Mouse (Mus musculus): ENCODE measurements around the gene Nfib. TPM values are rescaled to one million over a fixed set of nuclear protein-coding genes. Genes with fewer than 3 reads are reported as not detected.

Gene Nfib
- total and polyA plus RNA-seq, 3 experiments, result 0.04 to 0.11 (median 0.09) TPM

DNA sequence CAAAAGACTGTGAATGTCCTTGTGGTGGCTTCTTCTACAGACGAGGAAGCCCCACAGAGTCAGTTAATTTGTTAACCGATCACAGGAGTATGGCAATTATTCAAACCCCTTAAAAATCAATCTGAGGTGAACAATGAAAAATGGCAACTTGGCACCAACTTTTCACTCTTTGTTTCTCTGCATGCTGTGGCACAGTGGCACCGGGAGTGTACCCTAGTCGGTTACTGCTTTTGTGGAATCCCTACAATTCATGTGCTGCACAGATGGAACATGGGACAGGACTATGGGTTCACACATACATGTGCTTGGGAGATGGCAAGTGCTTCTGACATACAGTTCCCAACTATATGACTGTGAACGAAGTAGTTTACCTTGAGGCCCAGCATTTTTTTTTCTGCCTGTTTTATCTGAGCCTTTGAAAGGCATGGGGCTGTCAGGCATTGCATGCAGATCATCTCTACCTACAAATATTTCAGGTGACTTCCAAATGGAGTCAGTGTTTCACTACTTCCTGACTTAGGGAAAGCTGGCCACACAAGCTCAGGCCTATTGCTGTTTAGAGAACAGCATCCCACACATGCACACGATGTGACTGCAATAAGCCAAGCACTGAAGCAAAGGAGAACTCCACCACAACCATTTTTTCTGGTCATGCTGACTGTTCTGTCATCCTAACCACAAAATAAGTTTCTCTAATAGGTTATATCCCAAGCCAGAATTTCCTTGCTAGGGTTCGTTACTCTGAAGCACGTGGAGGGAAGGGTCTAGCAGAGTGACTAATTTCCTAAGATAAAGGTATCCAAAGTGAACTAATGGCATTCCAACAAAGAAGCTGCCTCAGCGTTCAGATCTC lies 205.6 kb downstream of the Nfib start:
- Histone ChIP-seq H3K4me2 (ENCODE audit: insufficient read depth, low read depth, poor library complexity, severe bottlenecking) (no peak overlapping the region), H3K9ac (ENCODE audit: insufficient read depth, low read depth) (no peak overlapping the region), H3K27ac (ENCODE audit: insufficient read depth, low read depth) (no peak overlapping the region), H3K4me3 (replicated peaks in 1 of 3; ENCODE audit: low read depth in 2 of 3, low read length in 2 of 3, poor library complexity in 1 of 3) (no peak overlapping the region), H3K27me3 (replicated peaks) (no peaks in the 10 kb centered on the region), H3K9me3 (replicated peaks; ENCODE audit: low read length) (peaks cover 7% of the 10 kb centered on the region), H3K4me1 (ENCODE audit: control insufficient read depth in 1 of 2, insufficient read depth in 2 of 2) (no peaks in the 10 kb centered on the region), H3K79me2 (replicated peaks; ENCODE audit: control insufficient read depth, extremely low read depth, insufficient read depth, poor library complexity, severe bottlenecking) (no peaks in the 10 kb centered on the region), H3K36me3 (replicated peaks in 1 of 2; ENCODE audit: control insufficient read depth in 1 of 2, insufficient read depth in 1 of 2, low read length in 1 of 2) (no peaks in the 10 kb centered on the region)
- in situ Hi-C loops (cut with MboI; ENCODE audit: low pct_ligation_motif_present, low pct_unique_long_range_greater_than_20kb, low sequenced_read_pairs) (no loop called here), dilution Hi-C loops (cut with MboI; ENCODE audit: extremely low pct_ligation_motif_present, extremely low pct_unique_long_range_greater_than_20kb, low sequenced_read_pairs) (no loop called here)
- no peak for TF ChIP-seq CHD2 (IDR thresholded peaks at IDR 0.05; ENCODE audit: low read length)
- no peak for TF ChIP-seq PAX5 (IDR thresholded peaks at IDR 0.05; ENCODE audit: low read length)
- TF ChIP-seq HCFC1 (IDR thresholded peaks at IDR 0.05; ENCODE audit: low read depth, low read length), result no peak
- no peak for TF ChIP-seq E2F4 (IDR thresholded peaks at IDR 0.05; ENCODE audit: insufficient replicate concordance, low read depth, low read length)
- TF ChIP-seq POLR2AphosphoS2 (IDR thresholded peaks at IDR 0.05; ENCODE audit: low read depth, low read length), result no peak
- no peak for TF ChIP-seq MAX (IDR thresholded peaks at IDR 0.05; ENCODE audit: low read length)
- TF ChIP-seq SIN3A (IDR thresholded peaks at IDR 0.05; ENCODE audit: low read length), result no peak
- no peak for TF ChIP-seq TCF12 (IDR thresholded peaks at IDR 0.05; ENCODE audit: low read depth, low read length)
- no peak for TF ChIP-seq JUND (conservative IDR thresholded peaks at IDR 0.05; ENCODE audit: low read depth, low read length)
- TF ChIP-seq MAFK (IDR thresholded peaks at IDR 0.05; ENCODE audit: insufficient replicate concordance, low read length), result no peak
- TF ChIP-seq MYC (IDR thresholded peaks at IDR 0.05; ENCODE audit: low read depth, low read length), result no peak
- no peak for TF ChIP-seq KAT2A (IDR thresholded peaks at IDR 0.05; ENCODE audit: insufficient replicate concordance, low read length)
- no peak for TF ChIP-seq IRF4 (IDR thresholded peaks at IDR 0.05; ENCODE audit: low read depth, low read length)
- TF ChIP-seq RAD21 (IDR thresholded peaks at IDR 0.05; ENCODE audit: low read depth, low read length), result no peak
- no peak for TF ChIP-seq MEF2A (IDR thresholded peaks at IDR 0.05; ENCODE audit: borderline replicate concordance, low read depth, low read length)
- TF ChIP-seq CTCF (conservative IDR thresholded peaks at IDR 0.05 in 1 of 2, IDR thresholded peaks at IDR 0.05 in 1 of 2; ENCODE audit: low read depth in 2 of 2, low read length in 2 of 2), result no peak
- TF ChIP-seq CHD1 (IDR thresholded peaks at IDR 0.05; ENCODE audit: low read depth, low read length), result no peak
- TF ChIP-seq GABPA (IDR thresholded peaks at IDR 0.05; ENCODE audit: insufficient replicate concordance, low read depth, low read length), result no peak
- no peak for TF ChIP-seq EP300 (IDR thresholded peaks at IDR 0.05; ENCODE audit: low read length)
- no peak for TF ChIP-seq POLR2A (IDR thresholded peaks at IDR 0.05; ENCODE audit: low read depth, low read length)
- DNase-seq (ENCODE audit: extremely low read depth), result no peak

- DNase-seq (ENCODE audit: extremely low read depth), result no peak
- no peak for TF ChIP-seq USF2 (conservative IDR thresholded peaks at IDR 0.05; ENCODE audit: low read depth, low read length)
- TF ChIP-seq JUN (IDR thresholded peaks at IDR 0.05; ENCODE audit: insufficient read depth, low read depth, low read length), result no peak
- TF ChIP-seq E2F4 (IDR thresholded peaks at IDR 0.05; ENCODE audit: insufficient replicate concordance, low read depth, low read length), result no peak
- no peak for TF ChIP-seq ZKSCAN1 (IDR thresholded peaks at IDR 0.05; ENCODE audit: borderline replicate concordance, low read depth, low read length)
- TF ChIP-seq HCFC1 (IDR thresholded peaks at IDR 0.05; ENCODE audit: low read depth, low read length), result no peak
- no peak for TF ChIP-seq MYC (IDR thresholded peaks at IDR 0.05; ENCODE audit: low read depth, low read length)
- TF ChIP-seq USF1 (IDR thresholded peaks at IDR 0.05; ENCODE audit: low read depth, low read length), result no peak
- no peak for TF ChIP-seq ZNF384 (IDR thresholded peaks at IDR 0.05; ENCODE audit: low read depth, low read length)
- no peak for TF ChIP-seq IRF4 (IDR thresholded peaks at IDR 0.05; ENCODE audit: low read depth, low read length)
- dilution Hi-C loops (cut with MboI; ENCODE audit: extremely low pct_ligation_motif_present, extremely low pct_unique_long_range_greater_than_20kb, low sequenced_read_pairs), result no loop called here
- no peak overlapping the region for H3K27ac ChIP-seq (ENCODE audit: insufficient read depth, low read depth)
- H3K4me1 ChIP-seq (ENCODE audit: control insufficient read depth in 1 of 2, insufficient read depth in 2 of 2), result no peaks in the 10 kb centered on the region
- H3K4me2 ChIP-seq (ENCODE audit: insufficient read depth, low read depth, poor library complexity, severe bottlenecking), result no peak overlapping the region
- no peaks in the 10 kb centered on the region for H3K27me3 ChIP-seq (replicated peaks)
- H3K9ac ChIP-seq (ENCODE audit: insufficient read depth, low read depth), result no peak overlapping the region
- H3K79me2 ChIP-seq (replicated peaks; ENCODE audit: control insufficient read depth, extremely low read depth, insufficient read depth, poor library complexity, severe bottlenecking), result no peaks in the 10 kb centered on the region
- no peak overlapping the region for H3K4me3 ChIP-seq (replicated peaks in 1 of 3; ENCODE audit: low read depth in 2 of 3, low read length in 2 of 3, poor library complexity in 1 of 3)
- no peaks in the 10 kb centered on the region for H3K36me3 ChIP-seq (replicated peaks in 1 of 2; ENCODE audit: control insufficient read depth in 1 of 2, insufficient read depth in 1 of 2, low read length in 1 of 2)
- H3K9me3 ChIP-seq (replicated peaks; ENCODE audit: low read length), result peaks cover 2% of the 10 kb centered on the region
- in situ Hi-C loops (cut with MboI; ENCODE audit: low pct_ligation_motif_present, low pct_unique_long_range_greater_than_20kb, low sequenced_read_pairs), result no loop called here
These were observed 206.3 kb downstream of the Nfib start for GRCm38 (mm10) chr4:82499238-82499637.

Measured in CH12.LX (cell line).